Mouse (Mus musculus) kidney, adult 11 months (tissue): ENCODE results near the gene Eno1.

Experiments used
- DNase-seq: peaks from one replicate; pipeline ENCODE4 v3.0.0; 2022

The Eno1 gene

DNA sequence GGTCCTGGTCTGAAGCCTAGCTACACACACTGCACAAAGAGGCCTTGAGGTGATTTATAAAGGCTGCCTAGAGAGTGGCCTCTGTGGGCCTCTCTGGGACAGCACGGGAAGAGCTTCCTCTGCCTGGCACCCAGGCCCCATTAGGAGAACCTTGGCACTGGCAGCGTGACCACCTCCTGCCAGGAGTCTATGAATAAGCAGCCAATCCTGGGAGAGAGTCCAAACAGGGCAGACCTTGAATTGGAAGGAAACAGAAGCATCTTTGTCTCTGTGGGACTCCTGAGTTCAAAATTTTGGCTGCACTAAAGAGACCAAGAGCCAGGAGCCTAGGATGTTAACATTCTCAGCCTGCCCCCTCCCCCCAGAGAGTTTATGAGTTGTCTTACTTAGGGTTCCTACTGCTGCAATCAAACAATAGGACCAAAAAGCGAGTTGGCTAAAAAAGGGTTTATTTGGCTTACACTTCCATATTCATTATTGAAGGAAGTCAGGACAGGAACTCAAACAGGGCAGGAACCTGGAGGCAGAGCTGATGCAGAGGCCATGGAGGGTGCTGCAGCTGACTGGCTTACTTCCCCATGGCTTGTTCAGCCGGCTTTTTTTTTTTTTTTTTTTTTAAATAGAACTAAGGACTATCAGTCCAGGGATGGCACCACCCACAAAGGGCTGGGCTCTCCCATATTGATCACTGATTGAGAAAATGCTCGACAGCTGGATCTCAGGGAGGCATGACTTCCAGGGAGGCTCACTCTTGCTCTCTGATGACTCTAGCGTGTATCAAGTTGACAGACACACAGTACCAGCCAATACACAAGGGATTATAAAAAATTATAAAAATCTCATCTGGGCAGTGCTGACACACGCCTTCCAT lies 9.5 kb upstream of the Eno1 start:
- peak; percentile 84 for DNase-seq

DNA sequence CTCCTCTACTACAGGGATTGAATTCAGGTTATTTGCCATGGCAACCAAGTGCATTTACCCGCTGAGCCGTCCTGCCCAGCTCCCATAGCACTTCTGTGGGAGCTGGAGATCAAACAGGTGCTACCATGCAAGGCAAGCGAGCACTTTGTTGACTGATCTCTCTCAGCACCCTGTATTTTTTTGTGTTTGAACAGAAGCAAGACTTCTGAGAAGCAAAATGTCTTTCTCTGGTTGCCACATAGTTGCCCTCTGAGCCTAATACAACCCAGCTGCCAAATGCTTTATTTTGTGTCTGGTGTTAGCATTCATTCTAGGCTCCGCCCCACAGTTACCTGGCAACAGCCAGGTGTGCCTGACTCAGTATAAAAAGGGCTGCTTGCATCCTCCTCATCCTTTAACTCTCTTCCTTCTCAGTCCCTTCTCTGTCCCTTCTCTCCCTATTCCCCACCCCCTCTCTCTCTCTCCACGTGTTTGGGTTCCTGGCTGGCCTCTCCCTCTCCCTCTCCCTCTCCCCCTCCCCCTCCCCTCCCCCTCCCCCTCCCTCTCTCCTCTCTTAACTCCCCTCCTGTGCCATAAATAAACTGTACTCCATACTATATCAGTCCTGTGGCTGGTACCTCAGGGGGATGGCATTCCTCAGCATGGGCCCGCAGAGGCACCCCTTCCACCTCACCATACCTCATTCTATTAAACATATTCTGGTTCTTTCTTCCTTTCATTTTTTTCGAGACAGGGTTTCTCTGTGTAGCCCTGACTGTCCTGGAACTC lies 7.8 kb upstream of the Eno1 start:
- DNase-seq, result no peak

DNA sequence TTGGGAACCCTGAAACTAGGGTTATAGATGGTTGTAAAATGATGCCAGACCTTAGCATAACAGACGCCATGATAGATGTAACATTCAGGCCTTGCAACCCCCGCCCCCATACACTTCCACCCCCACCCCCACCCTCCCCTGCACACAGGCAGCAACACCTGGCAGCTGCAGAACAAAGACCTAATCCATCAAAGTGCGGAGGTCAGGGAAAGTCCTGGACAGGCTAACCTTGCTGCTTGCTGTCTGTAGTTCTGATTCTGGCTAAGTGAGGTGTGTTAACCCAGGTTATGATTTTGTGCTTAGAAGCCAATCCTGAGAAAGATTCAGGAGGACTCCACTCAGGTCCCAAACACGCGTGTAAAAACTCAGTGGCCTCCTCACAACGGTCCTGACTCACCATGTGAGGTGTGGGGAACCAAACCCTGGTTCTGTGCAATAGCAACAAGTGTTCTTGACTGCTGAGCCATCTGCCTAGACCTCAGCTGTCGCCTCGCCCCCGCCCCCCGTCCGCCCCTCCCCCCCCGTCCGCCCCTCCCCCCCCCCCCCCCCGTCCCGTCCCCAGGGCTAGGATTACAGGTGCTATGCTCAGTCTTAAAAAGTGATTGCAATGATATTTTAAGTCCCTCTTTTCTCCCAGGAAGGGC lies 6.7 kb upstream of the Eno1 start:
- DNase-seq, result no peak

DNA sequence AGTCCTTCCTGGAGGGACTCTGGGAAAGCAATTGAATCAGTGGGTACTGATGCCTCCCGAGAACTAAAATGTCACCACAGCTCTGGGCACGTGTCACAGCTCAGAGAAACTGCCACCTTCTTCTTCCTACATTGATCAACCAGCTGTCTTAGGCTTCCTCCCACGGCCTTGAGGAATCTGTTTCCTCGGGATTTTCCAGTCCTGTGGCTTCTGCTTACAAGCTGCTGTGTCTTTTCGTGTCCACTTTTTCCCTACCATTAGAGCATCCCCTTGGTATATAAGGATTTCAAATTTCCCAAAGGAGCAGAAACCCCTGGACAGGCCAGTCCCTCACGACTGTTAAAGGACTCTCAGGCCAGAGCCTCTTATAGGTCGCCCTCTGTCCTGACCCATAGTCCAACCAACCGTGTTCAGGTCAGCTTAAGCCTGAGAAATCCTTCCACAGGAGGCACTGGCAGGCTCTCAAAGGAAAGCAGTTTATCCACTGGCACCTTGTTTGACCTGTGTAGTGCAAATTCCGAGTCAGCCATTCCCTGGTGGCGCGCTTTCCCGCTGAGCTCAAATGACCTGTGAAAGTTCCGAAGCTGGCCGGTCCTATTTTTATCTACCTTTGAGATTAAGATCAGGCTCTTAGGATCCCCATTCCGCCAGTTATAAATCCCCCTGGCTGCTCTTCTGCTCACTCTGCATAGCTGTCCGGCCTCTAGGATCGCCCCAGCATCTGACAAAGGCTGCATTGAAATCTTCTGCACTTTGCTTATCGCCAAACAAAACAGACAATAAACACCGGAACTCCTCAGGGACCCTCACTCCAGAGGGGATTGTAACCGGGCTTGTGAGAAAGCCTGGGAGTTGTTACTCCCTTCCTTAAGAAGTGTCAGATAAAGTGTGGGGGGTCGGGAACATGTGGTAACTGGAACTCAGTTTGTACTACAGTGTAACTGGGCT lies 5.8 kb upstream of the Eno1 start:
- peak; percentile 93 for DNase-seq

DNA sequence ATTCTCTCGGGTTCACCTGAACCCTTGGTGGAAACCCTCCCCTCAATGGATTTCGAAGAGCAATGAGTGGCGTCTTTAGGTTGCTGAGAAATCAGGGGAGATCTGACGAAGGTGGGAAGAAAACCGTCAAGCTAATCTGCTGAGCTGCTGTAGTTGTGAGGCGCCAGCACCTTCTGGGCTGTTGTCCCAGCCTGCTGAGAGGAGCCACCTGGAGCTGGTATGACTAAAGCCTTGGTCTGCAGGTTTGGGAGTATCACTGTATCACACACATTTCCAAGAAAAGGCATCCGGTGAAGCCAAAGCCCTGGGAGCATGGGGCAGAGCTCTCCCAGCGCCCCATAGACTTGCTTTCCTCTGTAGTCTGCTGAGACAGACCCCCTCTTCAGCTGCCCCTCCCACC lies 4.7 kb upstream of the Eno1 start:
- DNase-seq, result no peak

DNA sequence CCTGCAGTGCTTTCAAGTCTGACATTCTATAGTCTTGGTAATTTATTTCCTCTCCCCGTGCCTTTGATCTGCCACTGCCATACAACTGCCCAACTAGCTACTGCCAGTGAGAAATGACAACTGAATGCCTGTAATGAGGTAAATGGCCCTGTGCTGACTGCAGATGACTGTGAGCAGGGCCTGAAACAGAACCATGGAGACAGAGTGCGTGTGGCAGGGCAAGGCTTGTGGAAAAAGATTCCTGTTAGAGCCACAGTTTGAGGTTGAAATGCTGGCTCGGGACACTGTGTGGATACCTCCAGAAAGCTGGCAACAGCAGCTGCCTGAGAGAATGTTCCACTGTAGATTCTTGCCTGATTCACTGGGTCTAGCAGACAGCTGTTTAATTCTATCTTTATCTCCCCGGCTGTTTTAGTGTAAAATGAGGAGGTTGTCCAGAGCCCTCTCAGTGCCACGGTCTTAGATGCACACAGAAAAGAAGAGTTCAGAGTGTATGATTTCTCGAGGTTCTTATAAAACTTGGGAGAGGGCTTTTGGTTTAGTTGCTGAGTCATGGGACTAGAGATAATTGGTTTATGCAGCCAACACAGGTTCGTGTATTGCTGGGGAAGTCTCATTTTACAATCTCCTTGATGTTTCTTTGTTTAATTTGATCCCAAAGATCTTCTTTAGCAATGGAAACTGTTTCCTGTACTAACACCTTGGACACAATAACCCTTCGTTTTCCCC lies 1.8 kb upstream of the Eno1 start:
- DNase-seq, result no peak

DNA sequence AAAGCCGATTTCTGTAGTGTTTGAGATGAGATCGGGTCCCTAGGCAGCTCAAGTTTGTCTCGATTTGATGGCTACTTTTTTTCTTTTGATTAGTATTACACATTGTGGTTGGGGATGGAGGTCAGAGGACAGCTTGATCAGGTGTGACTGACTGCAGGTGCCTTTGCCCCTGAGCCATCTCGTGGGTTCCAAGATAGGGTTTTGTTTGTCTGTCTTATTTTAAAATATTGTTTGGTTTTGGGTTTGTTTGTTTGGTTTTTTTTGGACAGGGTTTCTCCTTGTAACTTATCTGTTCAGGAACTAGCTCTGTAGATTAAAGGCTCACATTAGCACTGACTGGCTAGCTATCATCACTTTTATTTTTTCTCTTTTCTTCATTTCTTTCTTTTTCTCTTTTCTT lies 936 bp upstream of the Eno1 start:
- DNase-seq, result no peak

DNA sequence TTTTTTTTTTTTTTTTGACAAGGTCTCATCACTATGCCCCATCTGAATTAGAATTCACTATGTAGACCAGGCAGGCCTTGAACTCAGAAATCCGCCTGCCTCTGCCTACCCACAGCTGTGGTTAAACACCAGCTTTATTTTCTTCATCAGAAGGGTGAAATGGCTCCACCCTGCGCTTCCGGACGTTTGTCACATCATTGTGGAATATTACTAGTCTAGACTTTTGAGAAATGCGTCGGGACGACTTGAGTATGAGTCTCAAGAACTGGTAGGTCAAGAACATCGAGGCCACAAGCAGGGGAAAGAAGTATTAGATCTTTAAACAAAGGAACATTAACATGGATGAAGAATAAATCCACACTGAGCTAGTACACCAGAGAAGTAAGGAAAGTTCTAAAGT lies 490 bp upstream of the Eno1 start:
- no peak for DNase-seq

DNA sequence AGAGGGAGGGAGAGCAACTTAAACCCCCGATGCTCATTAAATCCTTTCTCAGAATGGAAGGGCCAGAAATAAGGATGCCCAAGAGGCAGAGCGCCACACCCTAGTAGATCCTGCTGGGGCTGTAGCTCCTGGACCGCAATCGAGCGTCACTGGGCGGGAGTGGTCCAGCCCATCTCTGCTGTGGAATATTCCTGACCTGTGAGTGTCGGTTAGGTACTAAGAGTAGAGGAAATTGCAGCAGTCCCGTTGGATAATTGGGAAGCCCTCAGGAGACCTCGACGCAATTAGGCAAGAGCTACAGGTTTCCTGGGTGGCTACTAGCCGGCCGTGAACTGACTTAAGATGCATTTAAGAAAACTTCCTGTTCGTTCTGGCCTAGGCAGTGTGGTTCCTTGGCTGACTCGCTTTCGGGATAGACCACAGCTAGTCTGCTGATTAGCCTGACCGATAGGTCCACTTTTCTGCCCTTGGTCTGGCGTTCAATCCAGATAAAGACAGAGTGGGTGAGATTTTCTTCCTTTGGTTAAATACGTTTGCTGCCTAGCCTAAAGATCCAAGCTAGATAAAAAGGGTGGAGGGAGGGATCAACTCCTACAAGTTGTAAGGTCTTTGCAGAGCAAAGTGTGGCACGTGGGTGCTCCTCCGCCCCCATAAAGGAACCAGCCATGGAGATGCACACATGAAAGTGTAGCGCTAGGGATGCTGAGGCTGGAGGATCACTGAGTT lies 1.3 kb downstream of the Eno1 start:
- DNase-seq, result peak; percentile 35

DNA sequence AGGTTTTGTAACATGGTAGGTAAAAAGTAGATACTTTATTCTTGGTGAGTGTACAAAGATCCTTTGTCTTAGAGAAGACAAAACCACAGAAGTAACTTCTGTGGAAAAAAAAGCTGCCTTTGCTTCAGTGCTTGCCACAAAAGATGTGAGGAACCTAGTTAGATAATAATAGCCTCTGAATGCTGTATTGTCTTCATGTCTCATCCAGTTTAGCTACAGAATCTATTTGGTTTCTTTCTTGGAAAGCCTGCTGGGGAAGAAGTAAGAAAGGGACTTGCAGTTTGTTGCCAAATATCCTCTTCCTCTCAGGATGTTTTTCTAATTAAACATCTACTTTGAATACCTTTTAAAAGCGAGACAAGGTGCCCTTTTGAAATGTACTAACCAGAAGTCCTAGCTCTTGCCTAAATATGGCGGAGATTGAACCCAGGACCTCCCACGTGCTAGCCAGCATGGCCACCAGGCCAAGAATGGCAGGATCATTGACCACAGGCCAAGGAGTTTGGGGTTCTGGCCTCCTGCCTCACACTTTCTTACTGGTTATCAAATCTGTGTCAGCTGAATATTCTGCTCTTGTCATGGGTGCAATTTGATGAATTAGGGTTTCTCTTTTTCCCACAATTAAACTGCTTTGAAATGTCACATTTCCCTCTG lies 2.0 kb downstream of the Eno1 start:
- peak; percentile 45 for DNase-seq

DNA sequence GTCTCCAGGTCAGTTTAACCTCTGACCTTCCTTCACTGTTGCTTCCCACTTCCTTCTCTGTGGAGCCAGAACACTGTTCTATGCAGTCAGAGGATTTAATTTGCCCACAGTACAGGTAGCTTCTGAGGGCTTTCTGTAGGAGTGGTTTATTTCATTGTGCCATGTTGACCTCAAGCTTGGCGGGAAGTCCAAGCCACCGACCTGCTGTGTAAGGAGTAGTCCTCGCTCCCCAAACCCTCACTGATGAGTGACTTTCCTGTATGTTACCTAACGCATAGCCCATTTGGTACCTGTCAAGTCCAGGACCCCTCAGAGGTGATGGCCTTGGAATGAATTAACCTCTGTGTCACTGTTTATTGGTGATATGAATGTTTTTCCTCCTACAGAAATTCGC lies 2.6 kb downstream of the Eno1 start:
- peak; percentile 16 for DNase-seq

DNA sequence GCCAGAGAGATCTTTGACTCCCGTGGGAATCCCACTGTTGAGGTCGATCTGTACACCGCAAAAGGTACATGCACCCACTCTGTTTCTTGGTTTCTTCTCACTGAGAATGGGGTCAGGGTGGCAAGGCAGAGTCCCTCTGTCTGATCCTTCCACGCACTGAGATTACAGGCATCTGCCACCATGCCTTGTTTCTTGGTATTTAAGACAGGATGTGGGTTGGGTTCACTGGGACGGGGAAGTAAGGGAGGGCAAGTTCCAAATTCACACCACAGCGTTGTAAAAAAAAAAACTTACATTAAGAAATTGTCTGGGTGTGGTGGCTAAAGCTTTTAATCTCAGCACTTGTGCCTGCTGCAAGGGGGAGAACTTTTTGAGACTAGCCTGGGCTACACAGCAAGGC lies 3.0 kb downstream of the Eno1 start:
- no peak for DNase-seq

DNA sequence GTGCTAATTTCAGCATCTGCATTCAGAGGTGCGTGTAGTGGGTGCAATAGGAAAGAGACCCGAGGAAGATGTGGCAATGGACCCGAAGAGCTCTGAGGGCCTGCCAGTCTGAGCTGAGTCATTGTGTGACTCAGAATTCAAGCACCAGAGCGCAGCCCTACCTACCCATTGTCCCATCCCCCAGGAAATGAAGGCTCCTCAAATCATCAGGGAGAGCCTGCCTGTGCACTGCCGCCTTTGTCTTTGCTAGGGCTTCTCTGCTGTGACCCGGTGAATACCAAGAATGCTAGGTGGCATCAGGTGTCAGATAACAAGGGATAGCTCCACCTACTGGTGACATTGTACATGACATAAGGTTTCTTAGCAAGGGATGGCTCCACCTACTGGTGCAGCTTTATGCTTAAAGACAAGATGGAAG lies 3.4 kb downstream of the Eno1 start:
- peak; percentile 85 for DNase-seq

DNA sequence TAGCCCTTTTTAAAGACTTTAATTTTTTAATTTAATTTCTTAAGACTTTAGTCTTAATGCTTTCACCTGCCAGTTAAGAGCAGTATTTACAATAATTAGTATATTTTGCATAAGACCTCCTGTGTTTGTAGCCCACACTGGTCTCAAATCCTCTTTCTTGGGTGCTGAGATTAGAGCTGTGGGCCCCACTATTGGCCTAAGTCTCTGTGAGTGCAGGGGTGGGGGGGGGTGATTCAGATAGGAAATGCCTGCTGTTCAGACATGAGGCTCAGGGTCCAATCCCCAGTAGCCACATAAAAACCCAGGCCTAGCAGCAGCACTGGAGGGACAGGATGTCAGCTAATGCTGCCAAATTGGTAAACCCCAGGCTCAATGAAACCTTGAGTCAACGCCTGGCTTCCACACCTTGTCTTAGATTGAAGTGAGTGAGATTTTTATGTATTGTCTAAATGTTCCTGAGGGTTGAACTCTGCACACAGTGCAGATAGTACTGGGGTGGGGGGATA lies 3.9 kb downstream of the Eno1 start:
- no peak for DNase-seq

DNA sequence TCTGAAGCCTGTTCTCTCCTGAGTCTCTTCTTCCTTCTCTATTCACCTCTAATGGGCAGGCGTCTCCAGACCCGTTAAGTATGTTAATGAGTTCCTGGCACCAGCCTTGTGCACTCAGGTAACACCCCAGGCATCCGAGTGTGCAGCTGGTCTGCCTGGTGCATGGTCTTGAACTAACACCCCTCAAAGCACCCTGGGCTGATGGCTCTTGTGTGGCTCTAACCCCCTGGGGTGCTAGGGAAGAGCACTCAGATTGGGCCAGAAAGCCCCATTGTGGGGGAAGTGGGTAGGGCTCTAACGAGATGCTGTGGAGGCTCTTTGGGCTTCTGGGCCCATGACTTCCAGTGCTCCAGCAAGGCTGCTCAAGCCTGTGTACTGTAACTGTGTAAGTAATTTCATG lies 5.2 kb downstream of the Eno1 start:
- no peak for DNase-seq

DNA sequence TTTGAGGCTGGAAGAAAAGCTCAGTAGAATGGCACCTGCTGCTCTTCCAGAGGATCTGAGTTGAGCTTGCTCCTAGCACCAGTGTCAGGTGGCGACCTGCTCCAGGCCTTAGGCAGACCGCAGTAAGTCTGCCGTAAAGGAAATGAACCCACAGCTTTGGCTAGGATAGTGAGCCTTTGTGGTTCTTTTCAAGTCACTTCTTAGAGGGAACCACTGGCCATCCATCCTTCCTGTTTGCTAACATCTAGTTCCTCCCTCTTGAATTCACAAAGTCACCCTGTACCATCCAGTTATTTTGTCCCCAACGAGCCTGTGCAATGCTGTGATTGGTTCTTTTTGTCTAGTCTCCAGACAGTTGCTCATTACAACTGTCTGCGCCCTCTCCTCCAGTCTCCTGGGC lies 6.2 kb downstream of the Eno1 start:
- no peak for DNase-seq

DNA sequence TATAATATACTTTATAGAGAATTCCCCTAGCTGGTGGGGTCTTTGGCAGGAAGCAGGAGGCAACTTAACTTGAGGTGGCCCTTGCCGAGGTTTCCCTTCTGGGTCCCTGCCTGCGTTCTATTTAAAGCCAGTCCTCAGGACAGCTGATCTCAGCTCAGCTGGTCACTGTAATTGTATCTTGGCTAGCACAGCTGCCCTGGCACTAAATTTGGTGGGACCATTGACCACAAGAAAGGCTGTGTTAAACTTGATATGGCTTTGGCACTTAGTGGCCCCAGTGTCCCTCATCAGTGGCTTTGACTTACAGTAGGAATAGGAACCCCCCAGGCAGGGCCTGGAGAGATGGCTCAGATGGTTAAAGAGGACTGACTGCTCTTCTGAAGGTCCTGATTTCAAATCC lies 9.4 kb downstream of the Eno1 start:
- DNase-seq, result no peak

DNA sequence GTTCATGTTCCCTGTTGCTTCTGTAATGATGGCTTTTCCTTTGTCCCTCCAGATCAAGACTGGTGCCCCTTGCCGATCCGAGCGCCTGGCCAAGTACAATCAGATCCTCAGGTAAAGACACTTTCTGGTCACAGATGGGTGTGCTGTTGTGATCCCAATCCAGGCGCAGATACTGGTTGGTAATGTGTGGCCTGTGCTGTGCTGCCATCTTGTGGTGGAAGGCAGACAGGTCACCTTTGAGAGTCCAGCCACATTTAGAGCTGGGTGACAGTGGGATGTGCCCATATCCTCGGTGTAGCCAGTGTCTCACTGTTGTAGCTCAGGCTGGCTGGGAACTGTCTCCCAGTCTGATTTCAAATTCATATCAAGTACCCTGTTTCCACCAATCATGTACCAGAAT lies 11.5 kb downstream of the Eno1 start:
- DNase-seq, result peak; percentile 62

DNA sequence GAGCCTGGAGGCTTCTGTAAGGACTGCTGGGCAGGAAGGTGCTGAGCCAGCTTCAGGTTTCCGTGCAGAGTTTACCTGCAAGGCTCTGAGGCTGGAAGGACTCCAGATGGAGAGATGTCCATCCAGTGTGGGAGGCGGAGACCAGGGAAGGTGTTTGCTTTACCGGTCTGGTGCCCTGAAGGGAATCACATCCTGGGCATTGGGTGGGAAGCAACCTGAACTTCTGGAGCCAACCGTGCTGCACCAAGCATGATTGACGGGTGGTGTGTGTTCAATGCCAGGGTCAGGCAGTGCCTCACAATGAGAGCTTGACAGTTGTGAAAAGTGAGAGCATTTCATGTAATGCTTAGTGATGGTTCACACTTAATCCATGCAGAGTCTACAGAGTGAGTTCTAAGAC lies 12.4 kb downstream of the Eno1 start:
- no peak for DNase-seq

DNA sequence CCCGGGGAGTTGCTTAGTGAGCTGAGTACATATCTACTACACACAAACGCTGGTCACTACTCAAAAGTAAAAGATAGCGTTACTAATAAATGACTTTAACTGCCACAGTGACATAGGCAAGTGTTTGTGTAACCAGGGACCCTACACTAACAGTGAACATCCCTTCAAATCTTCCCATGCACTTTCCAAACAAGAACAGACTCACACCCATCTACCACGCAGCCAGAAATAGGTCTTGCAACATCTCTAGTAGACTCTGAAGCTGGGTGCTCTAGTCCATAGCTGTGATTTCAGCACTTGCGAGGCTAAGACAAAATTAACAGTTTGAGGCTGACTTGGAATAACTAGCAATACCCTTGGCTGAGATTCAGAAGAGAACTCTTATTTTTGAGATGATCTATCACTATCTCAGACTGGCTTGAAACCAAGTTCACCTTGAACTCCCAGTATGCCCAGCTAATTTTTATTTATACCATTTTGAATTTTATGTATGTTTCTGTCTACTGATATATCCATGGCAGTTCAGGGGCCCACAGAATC lies 13.3 kb downstream of the Eno1 start:
- no peak for DNase-seq
